Mouse (Mus musculus) embryonic stem cell, embryonic (primary cell): ENCODE data around the gene Aftph.

ENCODE experiments used
- CTCF ChIA-PET, 4 experiments: fragments of 300-600 bp in 2 of 4; fragments of 350-600 bp in 2 of 4; sonication (Branson Sonifier 250); formaldehyde crosslinking; loops; one replicate each; lab custom pipeline; 2022; ENCODE audit warnings: inconsistent platforms in 2 of 4; lab: Charles Lee
- POLR2A ChIA-PET, 4 experiments: fragments of 300-600 bp in 2 of 4; fragments of 350-600 bp in 2 of 4; sonication (Branson Sonifier 250); formaldehyde crosslinking; loops; one replicate each; lab custom pipeline; 2022; ENCODE audit warnings: antibody characterized with exemption in 4 of 4, inconsistent platforms in 1 of 4; lab: Charles Lee

Aftph gene

GRCm38 (mm10) chr11:20740481-20741200 lies 748 bp downstream of the Aftph start:
- CTCF ChIA-PET, result interaction anchor here in 3 of 4 experiments (0.5 to 2.2 kb wide), 5 partner anchors 13 to 320 kb away, joined by 3 to 6 read pairs (median 4); no protein-coding TSS in a partner anchor
- POLR2A ChIA-PET, result interaction anchor here (0.6 to 3.5 kb wide), 28 partner anchors 10 to 602 kb away, joined by 3 to 17 read pairs (median 4); partner anchors contain the start of gene Slc1a4 (in 1 of the 4)

- ChIA-PET POLR2A (interaction anchor here in 2 of 4 experiments (0.6 to 1.8 kb wide), 3 partner anchors 8 to 936 kb away, joined by 3 to 4 read pairs (median 3); partner anchors contain the start of gene Aftph (in 1 of the 2)), CTCF (no interaction called here)
Observed at GRCm38 (mm10) chr11:20734066-20734465, 7.3 kb downstream of the Aftph start.

- ChIA-PET POLR2A (interaction anchor here in 2 of 4 experiments (0.6 to 1.8 kb wide), 2 partner anchors 8 to 936 kb away, joined by 3 to 4 read pairs; partner anchors contain the start of gene Aftph (in 1 of the 2)), CTCF (no interaction called here)
Observed at GRCm38 (mm10) chr11:20733486-20734030, 7.8 kb downstream of the Aftph start.

- POLR2A ChIA-PET, result interaction anchor here in 1 of 4 experiments (1.5 to 2.9 kb wide), 3 partner anchors 9 to 98 kb away, joined by 4 to 17 read pairs (median 5); partner anchors contain the start of gene Aftph
- CTCF ChIA-PET, result interaction anchor here in 1 of 4 experiments (0.6 to 0.7 kb wide), 2 partner anchors 273 to 284 kb away, joined by 3 to 8 read pairs; no protein-coding TSS in a partner anchor
Observed at GRCm38 (mm10) chr11:20729403-20729802, 12.0 kb downstream of the Aftph start.

GRCm38 (mm10) chr11:20728044-20728443 lies 13.3 kb downstream of the Aftph start:
- CTCF ChIA-PET, result interaction anchor here in 3 of 4 experiments (0.6 to 0.7 kb wide), 4 partner anchors 13 to 897 kb away, joined by 3 to 11 read pairs (median 4); no protein-coding TSS in a partner anchor
- POLR2A ChIA-PET, result interaction anchor here in 2 of 4 experiments (0.6 to 2.2 kb wide), 5 partner anchors 13 to 91 kb away, joined by 3 to 10 read pairs (median 5); partner anchors contain the start of gene Aftph (in 1 of the 2)

GRCm38 (mm10) chr11:20723572-20723971 lies 17.8 kb downstream of the Aftph start:
- ChIA-PET POLR2A (interaction anchor here in 3 of 4 experiments (0.8 to 2.2 kb wide), 4 partner anchors 18 to 95 kb away, joined by 3 to 5 read pairs (median 4); partner anchors contain the start of gene Aftph (in 2 of the 3)), CTCF (no interaction called here)

- ChIA-PET POLR2A (interaction anchor here in 1 of 4 experiments (0.8 to 0.9 kb wide), 2 partner anchors 16 to 29 kb away, joined by 3 read pairs; no protein-coding TSS in a partner anchor), CTCF (no interaction called here)
Observed at GRCm38 (mm10) chr11:20712068-20712671, 29.2 kb downstream of the Aftph start.

GRCm38 (mm10) chr11:20691000-20691399 lies 50.4 kb downstream of the Aftph start:
- POLR2A ChIA-PET, result interaction anchor here in 1 of 4 experiments (0.7 to 1.5 kb wide), 4 partner anchors 20 to 592 kb away, joined by 3 to 5 read pairs (median 3); no protein-coding TSS in a partner anchor
- CTCF ChIA-PET, result interaction anchor here (0.6 to 1.4 kb wide), 9 partner anchors 15 to 148 kb away, joined by 3 to 13 read pairs (median 3); partner anchors contain the start of gene Aftph (in 1 of the 4)

- POLR2A ChIA-PET, result interaction anchor here in 2 of 4 experiments (1.4 to 2.0 kb wide), 2 partner anchors 11 to 50 kb away, joined by 3 to 5 read pairs; no protein-coding TSS in a partner anchor
- CTCF ChIA-PET, result interaction anchor here in 1 of 4 experiments (0.5 kb wide), 1 partner anchor 11 kb away, joined by 3 read pairs; no protein-coding TSS in a partner anchor
Observed at GRCm38 (mm10) chr11:20681679-20682078, 59.7 kb downstream of the Aftph start.

- POLR2A ChIA-PET, result interaction anchor here in 2 of 4 experiments (0.8 to 2.0 kb wide), 2 partner anchors 21 to 49 kb away, joined by 5 read pairs; no protein-coding TSS in a partner anchor
- CTCF ChIA-PET, result interaction anchor here in 2 of 4 experiments (0.6 to 0.8 kb wide), 2 partner anchors 12 to 16 kb away, joined by 3 read pairs; no protein-coding TSS in a partner anchor
Observed at GRCm38 (mm10) chr11:20680781-20681180, 60.6 kb downstream of the Aftph start.

- ChIA-PET POLR2A (interaction anchor here in 1 of 4 experiments (0.8 kb wide), 1 partner anchor 15 kb away, joined by 3 read pairs; no protein-coding TSS in a partner anchor), CTCF (no interaction called here)
Observed at GRCm38 (mm10) chr11:20679396-20679795, 62.0 kb downstream of the Aftph start.

- CTCF ChIA-PET, result interaction anchor here in 2 of 4 experiments (1.0 to 2.3 kb wide), 3 partner anchors 11 to 272 kb away, joined by 3 to 11 read pairs (median 3); no protein-coding TSS in a partner anchor
- POLR2A ChIA-PET, result interaction anchor here in 1 of 4 experiments (1.0 kb wide), 1 partner anchor 9 kb away, joined by 3 read pairs; no protein-coding TSS in a partner anchor
Observed at GRCm38 (mm10) chr11:20672513-20672912, 68.9 kb downstream of the Aftph start.

- ChIA-PET CTCF (interaction anchor here in 2 of 4 experiments (0.6 to 2.3 kb wide), 6 partner anchors 10 to 628 kb away, joined by 3 to 11 read pairs (median 3); no protein-coding TSS in a partner anchor), POLR2A (interaction anchor here in 3 of 4 experiments (0.5 to 1.7 kb wide), 5 partner anchors 8 to 50 kb away, joined by 3 to 5 read pairs (median 4); no protein-coding TSS in a partner anchor)
Observed at GRCm38 (mm10) chr11:20671789-20672392, 69.5 kb downstream of the Aftph start.

- ChIA-PET CTCF (interaction anchor here in 2 of 4 experiments (0.7 to 0.8 kb wide), 2 partner anchors 16 to 402 kb away, joined by 3 read pairs; no protein-coding TSS in a partner anchor), POLR2A (interaction anchor here in 3 of 4 experiments (0.7 to 2.3 kb wide), 7 partner anchors 9 to 219 kb away, joined by 3 to 6 read pairs (median 3); no protein-coding TSS in a partner anchor)
Observed at GRCm38 (mm10) chr11:20664878-20665277, 76.5 kb downstream of the Aftph start.

- CTCF ChIA-PET, result interaction anchor here in 3 of 4 experiments (0.5 to 1.4 kb wide), 6 partner anchors 27 to 209 kb away, joined by 3 to 12 read pairs (median 4); no protein-coding TSS in a partner anchor
- POLR2A ChIA-PET, result interaction anchor here (0.6 to 2.3 kb wide), 15 partner anchors 9 to 525 kb away, joined by 3 to 6 read pairs (median 3); no protein-coding TSS in a partner anchor
Observed at GRCm38 (mm10) chr11:20663580-20664198, 77.7 kb downstream of the Aftph start.

- POLR2A ChIA-PET, result interaction anchor here in 2 of 4 experiments (0.6 to 2.3 kb wide), 8 partner anchors 8 to 596 kb away, joined by 3 to 6 read pairs (median 3); no protein-coding TSS in a partner anchor
- CTCF ChIA-PET, result interaction anchor here (0.6 to 3.2 kb wide), 7 partner anchors 8 to 530 kb away, joined by 3 to 27 read pairs (median 11); no protein-coding TSS in a partner anchor
Observed at GRCm38 (mm10) chr11:20662811-20663210, 78.6 kb downstream of the Aftph start.
